Mouse (Mus musculus) testis, adult 2 months (tissue): ENCODE measurements around the gene Speg.

ENCODE experiments used
- CTCF ChIP-seq: fragments of 200-500 bp; IDR thresholded peaks from 2 replicates; pipeline ENCODE4 v1.5.1; 2012; ENCODE audit warnings: low read depth, mild to moderate bottlenecking, inconsistent platforms, low read length, moderate library complexity; ENCODE audit not compliant: control insufficient read depth, insufficient read depth, insufficient replicate concordance
- POLR2A ChIP-seq: fragments of 200-500 bp; IDR thresholded peaks from 2 replicates; pipeline ENCODE4 v1.6.1; 2012; ENCODE audit warnings: low read depth, mild to moderate bottlenecking, inconsistent platforms, low read length, moderate library complexity; ENCODE audit not compliant: control insufficient read depth

DNA sequence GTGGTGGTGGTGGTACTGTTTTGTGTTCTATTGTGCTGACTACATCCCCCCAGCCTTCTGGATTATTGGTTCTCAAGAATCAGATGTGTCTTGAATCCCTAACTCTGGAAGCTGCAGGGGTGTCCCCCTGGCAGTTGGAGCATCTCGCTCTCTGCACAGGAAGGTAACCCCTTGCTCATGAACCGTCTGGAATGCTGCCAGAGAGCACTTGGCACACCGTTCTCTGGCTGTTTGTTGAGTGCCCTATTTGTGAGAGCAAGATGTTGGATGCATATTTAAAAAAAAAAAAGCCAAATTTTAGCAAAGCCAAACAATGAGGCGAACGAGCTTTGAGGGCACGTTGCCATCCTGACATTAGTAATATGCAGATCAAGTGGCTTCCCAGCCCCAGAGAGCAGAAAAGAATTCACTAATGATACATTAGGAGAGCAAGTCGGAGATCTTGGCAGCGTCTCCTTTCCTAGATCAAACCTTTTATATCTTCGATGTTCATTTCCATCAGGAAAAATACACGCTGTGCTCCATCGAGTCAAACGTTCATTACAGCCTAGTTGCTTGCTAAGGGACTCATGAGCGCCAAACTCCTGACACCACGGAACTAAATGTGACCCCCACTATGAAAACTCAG is 9.5 kb upstream of the Speg start:
- TF ChIP-seq CTCF (no peak), POLR2A (no peak)
